Mouse (Mus musculus) kidney, postnatal 10 days (tissue): Measurements from ENCODE around the gene Msl1.

Source experiments
- DNase-seq: peaks from one replicate; pipeline ENCODE4 v3.0.0; 2021; ENCODE audit warnings: mixed read lengths

Gene Msl1

GRCm38 (mm10) chr11:98795015-98795713 lies at the start of gene Msl1:
Gene Msl1, plus strand, starts transcription at chr11:98795516.
- peak; percentile 94 for DNase-seq

- DNase-seq, result peak; percentile 41
These were observed 49.1 kb upstream of the Msl1 start for GRCm38 (mm10) chr11:98745932-98746853.

GRCm38 (mm10) chr11:98746855-98747693 lies 48.2 kb upstream of the Msl1 start:
- peak; percentile 86 for DNase-seq

GRCm38 (mm10) chr11:98747804-98748505 lies 47.4 kb upstream of the Msl1 start:
- DNase-seq, result peak; percentile 39

- DNase-seq, result peak; percentile 64
These were observed 46.6 kb upstream of the Msl1 start for GRCm38 (mm10) chr11:98748506-98749416.

- DNase-seq, result peak; percentile 70
These were observed 45.6 kb upstream of the Msl1 start for GRCm38 (mm10) chr11:98749716-98750115.

- DNase-seq, result peak; percentile 92
These were observed 44.7 kb upstream of the Msl1 start for GRCm38 (mm10) chr11:98750351-98751201.

- DNase-seq, result peak; percentile 77
These were observed 44.0 kb upstream of the Msl1 start for GRCm38 (mm10) chr11:98751221-98751782.

- DNase-seq, result no peak
These were observed 42.7 kb upstream of the Msl1 start for GRCm38 (mm10) chr11:98752562-98753140.

- no peak for DNase-seq
These were observed 42.1 kb upstream of the Msl1 start for GRCm38 (mm10) chr11:98753264-98753663.

GRCm38 (mm10) chr11:98754151-98754620 lies 41.1 kb upstream of the Msl1 start:
- peak; percentile 37 for DNase-seq

GRCm38 (mm10) chr11:98754621-98755181 lies 40.6 kb upstream of the Msl1 start:
- peak; percentile 86 for DNase-seq

GRCm38 (mm10) chr11:98755726-98756380 lies 39.5 kb upstream of the Msl1 start:
- DNase-seq, result peak; percentile 30

- DNase-seq, result no peak
These were observed 38.6 kb upstream of the Msl1 start for GRCm38 (mm10) chr11:98756711-98757110.

GRCm38 (mm10) chr11:98761939-98762338 lies 33.4 kb upstream of the Msl1 start:
- no peak for DNase-seq

- no peak for DNase-seq
These were observed 32.4 kb upstream of the Msl1 start for GRCm38 (mm10) chr11:98762756-98763501.

- DNase-seq, result no peak
These were observed 31.8 kb upstream of the Msl1 start for GRCm38 (mm10) chr11:98763502-98763861.

GRCm38 (mm10) chr11:98764091-98764490 lies 31.2 kb upstream of the Msl1 start:
- DNase-seq, result no peak
